Mouse (Mus musculus) hindbrain, embryonic 14.5 days (tissue): Measurements from ENCODE around the gene Ypel3. TPM values are rescaled to one million over a fixed set of nuclear protein-coding genes. Genes with fewer than 3 reads are reported as not detected.

ENCODE experiments used
- ATAC-seq: fragments of 200-750 bp; cut with Nextera tagmentation; 2 replicates; pipeline ENCODE4 v1.8.0; 2017; ENCODE audit warnings: moderate number of reproducible peaks, mild to moderate bottlenecking, moderate TSS enrichment, moderate library complexity; ENCODE audit not compliant: low FRiP score
- DNase-seq: peaks from one replicate; pipeline ENCODE4 v3.0.0-alpha.2; 2015; ENCODE audit warnings: low spot score
- H3K27ac ChIP-seq: fragments of 300-500 bp; sonication (generic); 2 replicates; pipeline ENCODE4 v1.5.1; 2014; ENCODE audit warnings: mild to moderate bottlenecking, moderate library complexity
- H3K27me3 ChIP-seq: fragments of 300-500 bp; sonication (generic); 2 replicates; pipeline ENCODE4 v1.6.1; 2014; ENCODE audit warnings: mild to moderate bottlenecking, low read length, mixed read lengths; ENCODE audit not compliant: control insufficient read depth, insufficient read depth
- H3K36me3 ChIP-seq: fragments of 300-500 bp; sonication (generic); replicated peaks from 2 replicates; pipeline ENCODE4 v1.6.1; 2014; ENCODE audit not compliant: control insufficient read depth, insufficient read depth
- H3K4me1 ChIP-seq: fragments of 300-500 bp; sonication (generic); replicated peaks from 2 replicates; pipeline ENCODE4 v1.6.1; 2014; ENCODE audit warnings: antibody characterized with exemption, low read length, mixed read lengths; ENCODE audit not compliant: control insufficient read depth, insufficient read depth
- H3K4me2 ChIP-seq: fragments of 300-500 bp; sonication (generic); replicated peaks from 2 replicates; pipeline ENCODE4 v1.6.1; 2014; ENCODE audit warnings: mild to moderate bottlenecking, moderate library complexity
- H3K4me3 ChIP-seq: fragments of 300-500 bp; sonication (generic); replicated peaks from 2 replicates; pipeline ENCODE4 v1.5.1; 2014; ENCODE audit warnings: mild to moderate bottlenecking, low read length
- H3K9ac ChIP-seq: fragments of 300-500 bp; sonication (generic); 2 replicates; pipeline ENCODE4 v1.6.1; 2014
- H3K9me3 ChIP-seq: fragments of 300-500 bp; sonication (generic); 2 replicates; pipeline ENCODE4 v1.6.1; 2016; ENCODE audit warnings: low read length; ENCODE audit not compliant: control insufficient read depth
- WGBS: fragments of 180-500 bp; shearing (Covaris S2); extraction: QIAGEN DNeasy Blood & Tissue Kit; methylation state at CpG from one replicate; pipeline ENCODE4 v1.1.7; 2014; 5-methylcytosine and 5-hydroxymethylcytosine counted together
- polyA plus RNA-seq: library from polyadenylated mRNA; unstranded; fragments of >200 nt; fragmentation: Nextera tagmentation; extraction: Ambion mirVana; gene quantifications from 2 replicates; pipeline ENCODE4 v1.2.1, GENCODE M21; 2014

Ypel3 gene
- polyA plus RNA-seq, 1 experiment from 2014 or later, result 218 TPM

DNA sequence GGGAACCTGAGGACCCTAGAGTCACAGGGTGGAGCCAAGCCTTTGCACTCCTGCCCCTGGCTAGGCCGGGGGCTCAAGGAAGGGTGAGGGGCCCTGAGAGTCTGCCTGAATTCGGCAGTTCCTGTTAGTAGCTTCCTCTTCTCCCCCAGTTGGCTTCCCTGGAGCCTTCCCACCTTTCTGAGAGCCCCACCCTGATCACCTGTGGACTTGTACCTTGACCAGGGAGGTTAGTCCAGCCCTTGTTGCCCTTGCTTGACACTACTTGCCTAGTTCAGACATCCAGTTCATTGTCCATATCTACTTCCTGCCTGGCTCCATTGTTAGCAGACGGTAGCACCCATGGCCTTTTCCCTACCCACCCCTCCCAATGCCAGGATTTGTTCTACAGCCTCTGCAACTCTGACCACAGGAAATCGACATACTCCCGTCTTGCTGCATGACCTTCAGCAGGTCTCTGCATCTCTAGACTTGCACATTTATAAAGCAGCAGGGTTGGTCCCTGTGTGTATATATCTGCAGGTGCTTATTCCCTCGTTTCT, 15.2 kb upstream of the Ypel3 start:
- no peak for DNase-seq
- Histone ChIP-seq H3K9ac (no peak overlapping the region), H3K4me2 (peak overlapping the region; percentile 77), H3K27me3 (no peaks in the 10 kb centered on the region), H3K4me1 (peaks cover 28% of the 10 kb centered on the region), H3K27ac (peak overlapping the region; percentile 44; the same call in 1 of the 2 replicates), H3K36me3 (peaks cover 38% of the 10 kb centered on the region), H3K9me3 (no peaks in the 10 kb centered on the region), H3K4me3 (0 out of 2 replicates have a peak overlapping the region, but pooled peaks have one; percentile 78)
- no peak for ATAC-seq
- whole genome bisulfite sequencing, result 77% methylated on average over 6 of the region's 6 CpGs

DNA sequence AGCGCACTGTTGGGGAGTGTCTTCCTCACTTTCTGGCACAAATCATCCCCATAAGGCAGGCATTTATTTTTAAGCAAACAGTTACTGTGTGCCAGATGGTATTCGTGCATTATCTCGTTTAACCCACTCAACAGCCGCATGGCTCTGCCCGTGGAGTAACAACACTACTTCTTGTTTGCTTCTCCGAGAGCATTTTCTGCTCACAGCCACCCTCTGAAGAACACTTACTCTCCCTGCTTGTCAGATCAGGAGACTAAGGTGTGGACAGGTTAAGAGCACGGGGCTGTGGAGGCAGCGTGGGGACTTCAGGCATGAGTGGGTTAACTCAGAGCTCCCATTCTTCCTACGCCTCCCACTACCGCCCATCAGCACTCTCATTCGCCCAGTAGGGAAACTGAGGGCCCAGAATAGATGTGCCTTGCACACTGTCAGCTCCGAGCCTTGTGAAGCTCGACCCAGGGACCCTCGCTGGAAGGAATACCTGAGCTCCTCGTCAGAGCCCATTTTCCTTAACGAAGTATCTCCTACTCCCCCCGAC, 14.2 kb upstream of the Ypel3 start:
- peaks cover 47% of the 10 kb centered on the region for H3K36me3 ChIP-seq
- DNase-seq (no peak), ATAC-seq (no peak)
- H3K27me3 ChIP-seq, result no peaks in the 10 kb centered on the region
- H3K27ac ChIP-seq, result peak overlapping the region; percentile 41; the same call in 1 of the 2 replicates
- peak overlapping the region; percentile 33 for H3K4me2 ChIP-seq
- WGBS, result 63% methylated on average over 17 of the region's 17 CpGs
- H3K4me1 ChIP-seq, result peaks cover 28% of the 10 kb centered on the region
- H3K9me3 ChIP-seq, result no peaks in the 10 kb centered on the region
- H3K9ac ChIP-seq, result peak overlapping the region; percentile 36
- H3K4me3 ChIP-seq, result peak overlapping the region; percentile 6

GRCm38 (mm10) chr7:126765540-126765939, 11.2 kb upstream of the Ypel3 start:
- H3K4me2 ChIP-seq, result no peak overlapping the region
- no peak overlapping the region for H3K27ac ChIP-seq
- no peaks in the 10 kb centered on the region for H3K9me3 ChIP-seq
- H3K9ac ChIP-seq, result no peak overlapping the region
- DNase-seq, result no peak
- H3K36me3 ChIP-seq, result peaks cover 77% of the 10 kb centered on the region
- 93% methylated on average over 9 of the region's 9 CpGs for WGBS
- H3K4me3 ChIP-seq, result no peak overlapping the region
- ATAC-seq, result no peak
- peaks cover 25% of the 10 kb centered on the region for H3K4me1 ChIP-seq
- no peaks in the 10 kb centered on the region for H3K27me3 ChIP-seq

GRCm38 (mm10) chr7:126766201-126766600, 10.6 kb upstream of the Ypel3 start, which contains the start of gene Gdpd3:
Gene Gdpd3 (plus strand): TSS chr7:126766334.
- Histone ChIP-seq H3K27me3 (no peaks in the 10 kb centered on the region), H3K4me1 (peaks cover 18% of the 10 kb centered on the region), H3K4me2 (no peak within 1 kb of the TSS), H3K9ac (no peak within 1 kb of the TSS), H3K4me3 (no peak within 1 kb of the TSS), H3K36me3 (peaks cover 84% of the 10 kb centered on the region), H3K27ac (no peak within 1 kb of the TSS), H3K9me3 (no peaks in the 10 kb centered on the region)
- DNase-seq (no peak), ATAC-seq (no peak)
- 87% methylated on average over 16 of the region's 16 CpGs for WGBS

- H3K4me1 ChIP-seq, result peaks cover 11% of the 10 kb centered on the region
- no peak for DNase-seq
- no peaks in the 10 kb centered on the region for H3K9me3 ChIP-seq
- no peak overlapping the region for H3K27ac ChIP-seq
- no peaks in the 10 kb centered on the region for H3K27me3 ChIP-seq
- H3K9ac ChIP-seq, result no peak overlapping the region
- ATAC-seq, result no peak
- 95% methylated on average over 8 of the region's 8 CpGs for WGBS
- peaks cover 86% of the 10 kb centered on the region for H3K36me3 ChIP-seq
- no peak overlapping the region for H3K4me2 ChIP-seq
- H3K4me3 ChIP-seq, result no peak overlapping the region
These were observed 9.8 kb upstream of the Ypel3 start for GRCm38 (mm10) chr7:126767001-126767400.

DNA sequence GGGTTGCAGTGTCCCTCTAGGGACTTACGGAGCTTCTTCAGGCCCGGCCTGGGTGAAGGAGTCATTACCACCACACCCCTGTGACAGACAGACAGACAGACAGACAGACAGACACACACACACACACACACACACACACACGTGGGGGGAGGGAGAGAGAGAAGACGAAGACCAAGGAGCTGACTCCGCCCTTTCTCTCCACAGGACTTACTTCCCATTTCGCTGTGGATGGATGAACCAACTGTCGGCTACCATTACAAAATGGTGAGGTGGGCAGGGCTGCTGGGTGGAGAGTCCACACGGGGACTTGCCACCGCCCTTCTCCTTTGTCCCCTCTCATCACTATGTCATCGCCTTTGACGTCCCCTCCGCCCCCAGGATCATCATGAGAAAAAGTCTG, 6.0 kb upstream of the Ypel3 start:
- Histone ChIP-seq H3K27ac (no peak overlapping the region), H3K27me3 (no peaks in the 10 kb centered on the region), H3K36me3 (peaks cover 67% of the 10 kb centered on the region), H3K4me2 (no peak overlapping the region), H3K9me3 (no peaks in the 10 kb centered on the region), H3K4me1 (peaks cover 3% of the 10 kb centered on the region; the same call in 1 of the 2 replicates), H3K9ac (no peak overlapping the region), H3K4me3 (no peak overlapping the region)
- no peak for DNase-seq
- ATAC-seq, result no peak
- 84% methylated on average over 12 of the region's 12 CpGs for WGBS

DNA sequence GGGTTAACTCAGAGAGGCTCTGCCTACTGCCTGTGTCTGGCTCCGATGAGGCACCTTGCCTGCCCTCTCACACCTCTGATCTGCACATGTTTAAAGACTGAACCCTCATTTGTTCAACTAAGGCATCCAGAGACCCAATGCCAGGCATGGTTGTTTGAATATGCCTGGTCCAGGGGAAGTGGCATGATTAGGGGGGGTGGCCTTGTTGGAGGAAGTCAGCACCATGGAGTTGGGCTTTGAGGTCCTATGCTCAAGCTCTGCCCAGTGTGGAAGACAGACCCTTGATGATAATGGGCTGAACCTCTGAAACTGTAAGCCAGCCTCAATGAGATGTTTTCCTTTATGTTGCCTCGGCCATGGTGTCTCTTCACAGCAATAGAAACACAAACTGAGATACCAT, 3.4 kb upstream of the Ypel3 start:
- H3K27me3 ChIP-seq, result no peaks in the 10 kb centered on the region
- no peak overlapping the region for H3K9ac ChIP-seq
- 88% methylated on average over 2 of the region's 2 CpGs for WGBS
- H3K4me2 ChIP-seq, result no peak overlapping the region
- H3K9me3 ChIP-seq, result no peaks in the 10 kb centered on the region
- H3K27ac ChIP-seq, result no peak overlapping the region
- no peak overlapping the region for H3K4me3 ChIP-seq
- H3K36me3 ChIP-seq, result peaks cover 45% of the 10 kb centered on the region
- H3K4me1 ChIP-seq, result peaks cover 20% of the 10 kb centered on the region
- no peak for ATAC-seq
- DNase-seq, result no peak

DNA sequence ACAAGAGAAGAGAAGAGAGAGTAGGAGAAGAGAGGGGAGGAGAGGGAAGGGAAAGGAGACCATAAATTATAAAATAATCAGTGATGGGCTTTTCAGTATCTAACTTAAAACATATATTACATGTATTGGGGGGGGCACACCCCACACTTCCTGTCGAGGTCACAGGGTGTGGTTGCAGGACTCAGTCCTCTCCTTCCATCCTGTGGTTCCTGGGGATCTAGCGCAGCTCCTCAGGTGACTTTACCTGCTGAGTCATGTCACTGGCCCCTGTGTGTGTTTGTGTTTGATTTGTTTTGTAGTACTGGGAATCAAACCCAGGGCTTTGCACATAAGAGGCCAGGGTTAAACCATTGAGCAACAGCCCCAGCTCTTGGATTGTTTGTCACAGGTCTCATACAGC, 2.3 kb upstream of the Ypel3 start:
- no peak for ATAC-seq
- no peak overlapping the region for H3K27ac ChIP-seq
- H3K9me3 ChIP-seq, result no peaks in the 10 kb centered on the region
- DNase-seq, result no peak
- H3K4me2 ChIP-seq, result no peak overlapping the region
- H3K36me3 ChIP-seq, result peaks cover 43% of the 10 kb centered on the region
- H3K27me3 ChIP-seq, result no peaks in the 10 kb centered on the region
- H3K9ac ChIP-seq, result no peak overlapping the region
- WGBS, result 77% methylated on average over 2 of the region's 2 CpGs
- no peak overlapping the region for H3K4me3 ChIP-seq
- H3K4me1 ChIP-seq, result peaks cover 21% of the 10 kb centered on the region

DNA sequence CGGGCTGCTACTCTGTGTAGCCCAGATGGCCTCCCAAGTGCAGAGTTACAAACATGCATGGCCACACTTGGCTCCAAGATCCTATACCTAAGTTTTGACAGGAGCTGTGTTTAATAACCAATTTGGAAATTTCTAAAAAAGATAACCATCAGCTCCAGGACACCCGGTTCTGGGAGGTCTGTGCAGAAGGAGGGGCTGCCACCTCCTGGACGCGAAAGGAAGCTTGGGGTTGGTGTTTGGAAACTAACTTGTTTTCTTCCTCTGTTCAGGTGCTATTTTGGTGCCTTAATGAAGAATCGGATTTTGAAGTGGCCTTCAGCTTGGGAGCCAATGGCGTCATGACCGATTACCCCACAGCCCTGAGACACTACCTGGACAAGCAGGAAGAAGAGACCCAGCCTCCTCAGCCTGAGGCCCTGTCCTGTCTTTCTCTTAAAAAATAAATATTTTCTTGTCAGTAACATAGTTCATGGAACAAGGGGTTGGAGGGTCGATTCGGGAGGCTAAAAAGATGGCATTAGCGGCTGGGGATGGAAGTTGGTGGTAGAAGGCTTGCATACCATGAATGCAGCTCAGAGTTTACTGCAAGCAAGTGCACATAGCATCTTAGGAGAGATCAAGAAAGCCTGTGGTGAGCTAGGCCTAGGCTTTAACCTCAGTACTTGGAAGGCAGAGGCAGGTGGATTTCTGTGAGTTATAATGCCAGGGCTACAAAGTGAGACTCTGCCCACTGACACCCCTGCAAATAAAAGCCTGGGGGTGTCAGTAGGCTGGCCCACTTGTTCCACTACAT, 1.4 kb upstream of the Ypel3 start:
- Histone ChIP-seq H3K4me2 (peak overlapping the region; percentile 98; the same call in 1 of the 2 replicates), H3K36me3 (peaks cover 33% of the 10 kb centered on the region), H3K9me3 (no peaks in the 10 kb centered on the region), H3K27ac (peak overlapping the region; percentile 93; the same call in 1 of the 2 replicates), H3K9ac (peak overlapping the region; percentile 96; the same call in 1 of the 2 replicates), H3K4me3 (peak overlapping the region; percentile 93; the same call in 1 of the 2 replicates), H3K27me3 (no peaks in the 10 kb centered on the region), H3K4me1 (peaks cover 21% of the 10 kb centered on the region)
- DNase-seq (no peak), ATAC-seq (no peak)
- WGBS, result 87% methylated on average over 10 of the region's 10 CpGs
